Mouse (Mus musculus): ENCODE measurements around the gene Adprm. TPM values are rescaled to one million over a fixed set of nuclear protein-coding genes. Genes with fewer than 3 reads are reported as not detected.
"Not testable (repeated sequence)": the region's sequence is repeated elsewhere in the genome, so short reads cannot be mapped to it uniquely, and the experiment has no call there.

Adprm gene
- polyA plus RNA-seq, 1 experiment, result 13.1 TPM

GRCm38 (mm10) chr11:67024867-67025477, 27.4 kb downstream of the Adprm start, which contains the start of gene Tmem220:
Tmem220 (plus strand) TSS chr11:67025154.
- no peaks in the 10 kb centered on the region for H3K36me3 ChIP-seq (ENCODE audit: control insufficient read depth, insufficient read depth)
- H3K4me2 ChIP-seq (ENCODE audit: low read depth), result peak within 1 kb of the TSS; percentile 89
- no peaks in the 10 kb centered on the region for H3K27me3 ChIP-seq (ENCODE audit: control insufficient read depth, insufficient read depth, insufficient read length)
- H3ac ChIP-seq (ENCODE audit: control insufficient read depth, insufficient read length), result no peak within 1 kb of the TSS
- no peak for TF ChIP-seq MYOD1 (IDR thresholded peaks at IDR 0.05; ENCODE audit: control insufficient read depth in 1 of 3, insufficient read length in 2 of 3, low read depth in 2 of 3)
- TF ChIP-seq SRF (IDR thresholded peaks at IDR 0.05; ENCODE audit: control insufficient read depth, insufficient read length, low read depth), result no peak
- peak; percentile 93 for TF ChIP-seq POLR2A (IDR thresholded peaks at IDR 0.05; ENCODE audit: insufficient read length, low read depth)
- peak in 1 of 3 experiments; percentile 44 for TF ChIP-seq MYOG (IDR thresholded peaks at IDR 0.05; ENCODE audit: control insufficient read depth in 1 of 3, insufficient read depth in 1 of 3, insufficient read length in 2 of 3, low read depth in 2 of 3)
- no peak for TF ChIP-seq E2F4 (IDR thresholded peaks at IDR 0.05; ENCODE audit: insufficient read depth)
- no peak for TF ChIP-seq REST (IDR thresholded peaks at IDR 0.05; ENCODE audit: insufficient read depth, insufficient read length)
- no peak for TF ChIP-seq CEBPB (IDR thresholded peaks at IDR 0.05; ENCODE audit: insufficient read depth, poor library complexity, severe bottlenecking)
- TF ChIP-seq POLR2AphosphoS2 (IDR thresholded peaks at IDR 0.05; ENCODE audit: insufficient read length, low read depth), result peak; percentile 63
- H3K4me3 ChIP-seq, result peak within 1 kb of the TSS; percentile 15
- no peaks in the 10 kb centered on the region for H3K79me2 ChIP-seq (ENCODE audit: control insufficient read depth, insufficient read depth)

DNA sequence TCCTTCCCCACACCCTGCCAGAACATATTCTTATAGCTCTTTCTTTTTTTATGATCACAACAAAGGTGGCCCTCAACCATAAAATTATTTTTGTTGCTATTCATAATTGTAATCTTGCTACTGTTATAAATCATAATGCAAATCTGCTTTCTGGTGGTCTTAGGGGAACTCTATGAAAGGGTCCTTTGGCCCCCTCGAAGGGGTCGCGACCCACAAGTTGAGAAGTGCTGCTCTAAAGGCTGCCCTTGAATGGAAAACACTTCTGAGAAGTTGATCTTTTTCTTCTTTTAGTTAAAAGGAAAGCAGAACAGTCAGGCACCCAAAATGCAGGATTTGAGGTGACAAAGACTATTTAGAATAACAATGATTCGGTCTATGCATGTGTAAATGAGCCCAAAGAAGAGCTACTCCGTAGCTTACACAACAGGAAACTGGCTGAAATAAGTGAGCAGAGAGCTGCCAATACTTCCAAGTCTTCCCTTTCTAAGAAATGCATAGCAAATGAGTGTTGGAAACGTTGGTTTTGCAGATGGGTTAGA, 28.5 kb downstream of the Adprm start:
- no peaks in the 10 kb centered on the region for H3K36me3 ChIP-seq (ENCODE audit: control insufficient read depth, insufficient read depth)
- peak overlapping the region; percentile 15 for H3K4me3 ChIP-seq
- no peaks in the 10 kb centered on the region for H3K27me3 ChIP-seq (ENCODE audit: control insufficient read depth, insufficient read depth, insufficient read length)
- no peaks in the 10 kb centered on the region for H3K79me2 ChIP-seq (ENCODE audit: control insufficient read depth, insufficient read depth)
- H3K4me2 ChIP-seq (ENCODE audit: low read depth), result no peak overlapping the region
- no peak overlapping the region for H3ac ChIP-seq (ENCODE audit: control insufficient read depth, insufficient read length)
- TF ChIP-seq CEBPB (IDR thresholded peaks at IDR 0.05; ENCODE audit: insufficient read depth, poor library complexity, severe bottlenecking), result no peak
- no peak for TF ChIP-seq MYOG (IDR thresholded peaks at IDR 0.05; ENCODE audit: control insufficient read depth in 1 of 3, insufficient read depth in 1 of 3, insufficient read length in 2 of 3, low read depth in 2 of 3)
- no peak for TF ChIP-seq E2F4 (IDR thresholded peaks at IDR 0.05; ENCODE audit: insufficient read depth)
- no peak for TF ChIP-seq POLR2AphosphoS2 (IDR thresholded peaks at IDR 0.05; ENCODE audit: insufficient read length, low read depth)
- no peak for TF ChIP-seq TCF12 (IDR thresholded peaks at IDR 0.05; ENCODE audit: insufficient read depth, poor library complexity, severe bottlenecking)

DNA sequence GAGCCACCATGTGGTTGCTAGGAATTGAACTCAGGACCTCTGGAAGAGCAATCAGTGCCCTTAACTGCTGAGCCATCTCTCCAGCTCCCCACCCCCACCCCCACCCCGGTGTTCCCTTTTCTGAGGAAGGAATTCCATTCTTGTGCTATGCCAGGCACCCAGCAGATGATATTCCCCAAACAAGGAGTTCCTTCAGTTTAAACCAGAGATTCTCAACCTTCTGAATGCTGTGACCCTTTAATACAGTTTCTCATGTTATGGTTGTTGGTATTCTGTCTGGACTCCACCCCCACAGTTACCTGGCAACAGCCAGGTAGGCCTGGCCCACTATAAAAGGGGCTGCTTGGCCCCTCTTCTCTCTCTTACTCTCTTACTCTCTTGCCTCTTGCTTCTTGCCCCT, 29.2 kb downstream of the Adprm start:
- not testable (repeated sequence) for H3ac ChIP-seq (ENCODE audit: control insufficient read depth, insufficient read length); H3K27me3 ChIP-seq (ENCODE audit: control insufficient read depth, insufficient read depth, insufficient read length); H3K36me3 ChIP-seq (ENCODE audit: control insufficient read depth, insufficient read depth); H3K4me3 ChIP-seq; H3K79me2 ChIP-seq (ENCODE audit: control insufficient read depth, insufficient read depth); H3K4me2 ChIP-seq (ENCODE audit: low read depth)

- Histone ChIP-seq H3K36me3 (ENCODE audit: control insufficient read depth, insufficient read depth) (no peaks in the 10 kb centered on the region), H3ac (ENCODE audit: control insufficient read depth, insufficient read length) (no peak overlapping the region), H3K79me2 (ENCODE audit: control insufficient read depth, insufficient read depth) (no peaks in the 10 kb centered on the region), H3K4me3 (no peak overlapping the region), H3K27me3 (ENCODE audit: control insufficient read depth, insufficient read depth, insufficient read length) (no peaks in the 10 kb centered on the region), H3K4me2 (ENCODE audit: low read depth) (no peak overlapping the region)
- no peak for TF ChIP-seq MYOD1 (IDR thresholded peaks at IDR 0.05; ENCODE audit: control insufficient read depth in 1 of 3, insufficient read length in 2 of 3, low read depth in 2 of 3)
- no peak for TF ChIP-seq CEBPB (IDR thresholded peaks at IDR 0.05; ENCODE audit: insufficient read depth, poor library complexity, severe bottlenecking)
- TF ChIP-seq TCF3 (IDR thresholded peaks at IDR 0.05; ENCODE audit: insufficient read length, low read depth), result no peak
- TF ChIP-seq USF1 (IDR thresholded peaks at IDR 0.05; ENCODE audit: low read depth), result no peak
- TF ChIP-seq MAX (IDR thresholded peaks at IDR 0.05; ENCODE audit: low read depth), result no peak
- no peak for TF ChIP-seq REST (IDR thresholded peaks at IDR 0.05; ENCODE audit: insufficient read depth, insufficient read length)
- TF ChIP-seq TCF12 (IDR thresholded peaks at IDR 0.05; ENCODE audit: insufficient read depth, poor library complexity, severe bottlenecking), result no peak
- no peak for TF ChIP-seq POLR2A (IDR thresholded peaks at IDR 0.05; ENCODE audit: insufficient read length, low read depth)
- TF ChIP-seq MYOG (IDR thresholded peaks at IDR 0.05; ENCODE audit: control insufficient read depth in 1 of 3, insufficient read depth in 1 of 3, insufficient read length in 2 of 3, low read depth in 2 of 3), result no peak
- TF ChIP-seq POLR2AphosphoS2 (IDR thresholded peaks at IDR 0.05; ENCODE audit: insufficient read length, low read depth), result no peak
- TF ChIP-seq SRF (IDR thresholded peaks at IDR 0.05; ENCODE audit: control insufficient read depth, insufficient read length, low read depth), result no peak
- TF ChIP-seq E2F4 (IDR thresholded peaks at IDR 0.05; ENCODE audit: insufficient read depth), result no peak
Measured at GRCm38 (mm10) chr11:67022354-67023115, 29.9 kb downstream of the Adprm start.

DNA sequence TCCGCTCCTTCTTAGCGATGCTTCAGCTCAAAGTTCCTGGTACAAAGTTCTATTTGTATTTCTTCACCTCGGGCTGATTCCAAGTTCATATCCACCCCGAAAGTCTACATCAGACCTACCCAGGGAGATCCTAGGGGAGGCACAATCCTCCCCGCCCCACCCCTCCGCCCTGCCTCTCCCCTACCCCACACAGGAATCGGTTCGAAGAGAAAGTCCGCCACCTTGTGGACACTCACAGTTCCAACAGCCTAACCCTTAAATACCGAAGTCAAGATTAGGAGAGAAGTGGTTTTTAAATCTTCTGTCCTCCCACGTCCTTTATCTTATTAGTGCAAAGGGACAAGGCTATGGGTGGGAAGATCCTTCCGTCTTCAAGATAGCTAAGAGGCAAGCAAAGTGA, 31.4 kb downstream of the Adprm start:
- H3K4me2 ChIP-seq (ENCODE audit: low read depth), result no peak overlapping the region
- H3K27me3 ChIP-seq (ENCODE audit: control insufficient read depth, insufficient read depth, insufficient read length), result no peaks in the 10 kb centered on the region
- TF ChIP-seq CEBPB (IDR thresholded peaks at IDR 0.05; ENCODE audit: insufficient read depth, poor library complexity, severe bottlenecking), result no peak
- TF ChIP-seq POLR2A (IDR thresholded peaks at IDR 0.05; ENCODE audit: insufficient read length, low read depth), result no peak
- TF ChIP-seq POLR2AphosphoS2 (IDR thresholded peaks at IDR 0.05; ENCODE audit: insufficient read length, low read depth), result no peak
- TF ChIP-seq MYOD1 (IDR thresholded peaks at IDR 0.05; ENCODE audit: control insufficient read depth in 1 of 3, insufficient read length in 2 of 3, low read depth in 2 of 3), result no peak
- no peak for TF ChIP-seq SRF (IDR thresholded peaks at IDR 0.05; ENCODE audit: control insufficient read depth, insufficient read length, low read depth)
- no peak for TF ChIP-seq USF1 (IDR thresholded peaks at IDR 0.05; ENCODE audit: low read depth)
- no peak for TF ChIP-seq TCF12 (IDR thresholded peaks at IDR 0.05; ENCODE audit: insufficient read depth, poor library complexity, severe bottlenecking)
- TF ChIP-seq MAX (IDR thresholded peaks at IDR 0.05; ENCODE audit: low read depth), result no peak
- TF ChIP-seq REST (IDR thresholded peaks at IDR 0.05; ENCODE audit: insufficient read depth, insufficient read length), result no peak
- no peak for TF ChIP-seq MYOG (IDR thresholded peaks at IDR 0.05; ENCODE audit: control insufficient read depth in 1 of 3, insufficient read depth in 1 of 3, insufficient read length in 2 of 3, low read depth in 2 of 3)
- no peak for TF ChIP-seq TCF3 (IDR thresholded peaks at IDR 0.05; ENCODE audit: insufficient read length, low read depth)
- no peak for TF ChIP-seq E2F4 (IDR thresholded peaks at IDR 0.05; ENCODE audit: insufficient read depth)
- H3K36me3 ChIP-seq (ENCODE audit: control insufficient read depth, insufficient read depth), result no peaks in the 10 kb centered on the region
- no peak overlapping the region for H3K4me3 ChIP-seq
- H3ac ChIP-seq (ENCODE audit: control insufficient read depth, insufficient read length), result no peak overlapping the region
- H3K79me2 ChIP-seq (ENCODE audit: control insufficient read depth, insufficient read depth), result no peaks in the 10 kb centered on the region

Measured in myocyte (in vitro differentiated cells).